Mouse (Mus musculus) neural tube, embryonic 10.5 days (tissue): ENCODE results near the gene Pecam1.
"Not testable (repeated sequence)": the region's sequence is repeated elsewhere in the genome, so short reads cannot be mapped to it uniquely, and the experiment has no call there.

Experiments
- DNase-seq: peaks from one replicate; pipeline ENCODE4 v3.0.0-alpha.2; 2017; ENCODE audit warnings: low spot score; ENCODE audit errors: extremely low spot score

Pecam1 gene

DNA sequence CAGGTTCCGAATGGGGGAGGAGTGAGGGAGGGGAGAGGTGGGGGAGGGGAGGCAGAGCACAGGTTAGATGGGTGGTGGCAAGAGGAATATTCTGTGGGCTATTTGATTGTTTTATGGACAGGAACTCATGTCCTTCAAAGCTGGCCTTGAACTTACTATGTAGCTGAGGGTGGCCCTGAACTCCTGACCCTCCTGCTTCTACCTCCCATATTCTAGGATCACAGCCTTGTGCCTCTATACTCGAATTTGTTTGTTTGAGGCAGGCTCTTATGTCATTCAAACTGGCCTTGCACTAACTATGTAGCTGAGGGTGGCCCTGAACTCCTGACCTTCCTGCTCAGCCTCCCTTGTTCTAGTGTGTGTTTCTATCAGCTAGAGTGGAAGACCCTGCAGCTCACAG is 114.5 kb downstream of the Pecam1 start:
- no peak for DNase-seq

DNA sequence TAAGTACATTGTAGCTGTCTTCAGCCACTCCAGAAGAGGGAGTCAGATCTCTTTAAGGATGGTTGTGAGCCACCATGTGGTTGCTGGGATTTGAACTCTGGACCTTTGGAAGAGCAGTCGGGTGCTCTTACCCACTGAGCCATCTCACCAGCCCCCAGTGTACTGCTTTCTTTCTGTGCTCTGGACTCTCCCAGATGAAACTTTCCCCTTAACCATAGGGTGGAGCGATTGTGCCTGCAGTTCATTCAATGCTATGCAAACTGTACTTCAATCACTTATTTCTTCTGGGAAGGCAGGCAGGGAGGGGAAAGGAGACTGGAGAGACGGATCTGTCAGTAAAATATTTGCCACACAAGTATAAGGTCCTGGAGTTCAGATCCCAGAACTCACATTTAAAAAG is 116.3 kb downstream of the Pecam1 start:
- DNase-seq = not testable (repeated sequence)

DNA sequence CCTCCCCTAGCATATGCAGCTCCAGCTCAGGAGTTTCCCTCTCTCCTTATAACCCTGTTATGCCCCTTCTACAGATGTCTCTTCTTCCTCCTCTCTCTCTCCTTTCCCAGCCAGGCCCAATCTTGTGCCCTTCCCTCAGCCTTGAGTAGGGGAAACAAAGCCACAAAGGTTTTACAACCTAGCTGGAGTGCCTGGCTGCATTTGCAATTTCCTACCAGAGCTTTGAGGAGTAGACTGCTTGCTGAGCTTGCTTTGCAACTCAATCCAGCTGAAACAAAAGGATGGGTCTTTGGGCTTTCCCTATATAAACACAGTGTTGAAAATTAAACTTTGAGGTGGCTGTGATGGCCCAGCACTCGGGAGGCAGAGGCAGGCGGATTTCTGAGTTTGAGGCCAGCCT is 117.0 kb downstream of the Pecam1 start:
- no peak for DNase-seq

DNA sequence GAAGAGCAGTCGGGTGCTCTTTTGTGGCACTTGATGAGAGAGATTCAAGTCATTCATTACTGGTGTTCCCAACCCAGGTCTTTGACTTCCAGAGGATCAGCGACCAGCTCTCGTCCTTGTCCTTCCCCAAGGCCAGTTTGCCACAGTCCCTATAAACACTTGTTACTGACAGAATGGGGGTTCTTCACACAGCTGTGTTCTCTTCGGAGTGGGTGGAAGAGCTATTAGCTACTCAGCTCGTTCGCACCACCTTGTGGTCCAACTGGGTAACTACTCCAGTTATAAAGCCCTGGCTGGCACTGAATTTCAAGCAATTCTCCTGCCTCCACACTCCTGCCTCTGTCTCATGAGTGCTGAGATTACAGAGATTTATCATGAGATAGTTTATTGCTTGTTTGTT is 122.7 kb downstream of the Pecam1 start:
- DNase-seq = peak; percentile 66

DNA sequence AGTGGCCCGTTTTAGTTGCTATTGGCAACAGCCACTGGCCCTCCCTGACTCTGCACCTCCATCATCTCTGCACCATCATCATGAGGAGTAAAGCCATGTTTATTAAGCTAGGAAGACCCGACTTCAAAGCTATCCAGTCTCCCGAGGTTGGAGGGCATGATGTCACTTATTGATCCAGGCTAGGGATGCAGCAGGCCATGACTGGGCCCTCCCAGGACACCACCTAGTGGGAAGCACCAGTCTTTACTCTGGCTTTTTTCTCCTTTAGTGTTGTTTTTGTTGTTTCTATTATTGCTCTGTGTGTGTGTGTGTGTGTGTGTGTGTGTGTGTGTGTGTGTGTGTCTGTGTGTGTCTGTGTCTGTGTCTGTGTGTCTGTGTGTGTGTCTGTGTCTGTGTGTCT is 124.9 kb downstream of the Pecam1 start:
- no peak for DNase-seq

DNA sequence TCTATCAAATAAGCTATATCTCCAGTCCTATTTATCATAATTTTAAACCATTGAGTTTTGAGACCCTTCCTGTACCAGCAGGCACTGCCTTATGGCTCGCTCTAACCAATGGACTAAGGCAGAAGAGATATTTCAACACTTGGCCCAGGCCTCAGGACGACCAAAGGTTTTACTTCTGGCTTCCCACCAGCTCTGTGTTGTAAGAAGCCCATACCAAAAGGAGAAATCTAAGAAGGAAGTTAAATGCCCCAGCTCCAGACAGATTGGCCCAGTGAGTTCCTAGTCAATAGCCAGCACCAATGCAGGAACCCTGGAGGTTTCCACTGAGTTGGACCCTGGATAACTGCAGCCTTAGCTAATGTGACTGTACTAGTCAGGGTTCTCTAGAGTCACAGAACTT is 126.8 kb downstream of the Pecam1 start:
- DNase-seq = no peak

DNA sequence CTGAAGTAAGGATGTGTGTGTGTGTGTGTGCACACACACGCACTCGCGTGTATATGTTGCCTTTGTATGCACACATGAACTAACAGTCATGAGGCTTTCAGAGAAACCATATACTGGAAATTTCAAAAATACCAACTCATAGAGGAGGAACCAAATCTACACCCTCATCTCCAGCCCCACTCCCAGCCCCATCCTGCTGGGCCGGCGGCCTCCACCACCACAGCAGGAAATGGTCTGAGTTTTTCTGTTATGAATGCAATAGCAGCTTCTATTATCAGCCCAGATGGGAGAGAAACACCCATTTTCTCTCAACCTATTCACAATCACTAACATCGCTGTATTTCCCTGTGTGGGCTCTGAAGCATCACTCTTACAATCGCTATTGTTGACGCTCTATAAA is 128.4 kb downstream of the Pecam1 start:
- no peak for DNase-seq

DNA sequence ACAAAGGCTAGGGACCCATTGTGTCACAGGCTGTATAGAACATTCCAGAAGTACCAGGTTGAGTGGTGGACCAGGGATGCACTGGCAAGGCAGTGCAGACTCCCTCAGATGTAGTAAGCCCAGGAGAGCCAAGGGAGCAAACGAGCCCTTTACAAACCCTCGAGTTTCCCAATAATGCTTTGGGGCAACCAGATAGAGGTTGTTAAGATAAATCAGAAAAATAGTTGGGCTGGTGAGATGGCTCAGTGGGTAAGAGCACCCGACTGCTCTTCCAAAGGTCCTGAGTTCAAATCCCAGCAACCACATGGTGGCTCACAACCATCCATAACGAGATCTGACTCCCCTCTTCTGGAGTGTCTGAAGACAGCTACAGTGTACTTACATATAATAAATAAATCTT is 131.7 kb downstream of the Pecam1 start:
- not testable (repeated sequence) for DNase-seq

DNA sequence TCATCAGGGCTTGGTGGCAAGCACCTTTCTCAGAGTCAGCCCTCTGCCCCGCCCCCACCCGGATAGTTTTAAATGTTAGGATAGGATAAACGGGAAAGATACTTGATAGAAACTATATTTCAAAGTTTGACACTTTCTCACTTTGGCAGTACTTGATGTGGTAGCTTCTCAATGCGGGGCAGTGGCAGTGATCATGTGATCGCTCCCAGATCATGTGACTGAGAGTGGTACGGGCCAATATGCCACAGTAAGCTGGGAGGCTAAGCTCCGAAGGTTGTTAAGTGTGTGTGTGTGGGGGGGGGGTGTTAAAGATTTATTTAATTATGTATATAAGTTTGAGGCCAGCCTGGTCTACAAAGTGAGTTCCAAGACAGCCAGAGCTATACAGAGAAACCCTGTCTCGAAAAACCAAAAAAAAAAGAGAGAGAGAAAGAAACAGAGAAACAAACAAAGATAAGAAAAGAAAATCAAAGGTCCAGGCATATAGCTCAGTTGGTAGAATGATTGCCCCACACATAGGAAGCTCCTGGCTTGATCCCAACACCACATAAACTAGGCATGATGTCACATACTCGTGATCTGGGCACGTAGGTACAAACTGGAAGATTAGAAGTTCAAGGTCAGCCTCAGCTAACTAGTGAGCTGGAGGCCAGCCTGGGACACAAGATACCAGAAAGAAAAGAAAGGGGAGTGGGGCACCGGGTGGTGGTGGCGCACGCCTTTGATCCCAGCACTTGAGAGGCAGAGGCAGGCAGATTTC is 132.4 kb downstream of the Pecam1 start:
- no peak for DNase-seq

DNA sequence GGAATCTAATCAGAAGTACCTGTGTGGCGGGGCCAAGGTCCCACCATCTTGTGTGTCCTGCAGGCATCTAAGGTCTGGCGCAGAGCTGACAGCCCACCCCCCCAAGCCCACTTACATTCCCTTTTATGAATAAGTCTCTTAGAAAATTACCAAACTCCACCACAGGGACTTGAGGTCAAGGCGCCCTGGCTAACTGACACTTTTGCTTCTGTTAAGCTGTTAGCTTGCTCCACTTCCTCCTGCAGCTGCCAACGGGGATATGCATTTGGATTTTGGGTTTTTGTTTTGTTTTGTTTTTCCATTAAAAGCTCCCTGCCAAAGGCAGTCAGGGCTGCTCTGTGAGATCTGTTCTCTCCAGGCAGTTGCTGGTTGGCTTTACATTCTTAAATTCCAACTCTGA is 134.9 kb downstream of the Pecam1 start:
- no peak for DNase-seq

DNA sequence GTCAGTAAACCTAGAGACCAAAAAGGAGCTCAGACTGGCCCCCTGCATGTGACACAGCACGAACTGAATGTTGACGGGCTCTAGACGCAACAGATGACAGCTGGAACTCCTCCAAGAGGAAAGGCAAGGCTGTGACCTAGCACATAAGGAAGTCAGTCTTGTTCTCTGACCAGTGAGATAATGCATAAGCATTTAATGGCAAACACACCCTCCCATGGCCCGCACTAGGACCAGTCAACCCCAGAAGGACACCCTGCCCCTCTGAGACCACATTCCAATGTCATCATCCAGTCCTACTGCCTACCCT is 136.1 kb downstream of the Pecam1 start:
- DNase-seq = no peak

DNA sequence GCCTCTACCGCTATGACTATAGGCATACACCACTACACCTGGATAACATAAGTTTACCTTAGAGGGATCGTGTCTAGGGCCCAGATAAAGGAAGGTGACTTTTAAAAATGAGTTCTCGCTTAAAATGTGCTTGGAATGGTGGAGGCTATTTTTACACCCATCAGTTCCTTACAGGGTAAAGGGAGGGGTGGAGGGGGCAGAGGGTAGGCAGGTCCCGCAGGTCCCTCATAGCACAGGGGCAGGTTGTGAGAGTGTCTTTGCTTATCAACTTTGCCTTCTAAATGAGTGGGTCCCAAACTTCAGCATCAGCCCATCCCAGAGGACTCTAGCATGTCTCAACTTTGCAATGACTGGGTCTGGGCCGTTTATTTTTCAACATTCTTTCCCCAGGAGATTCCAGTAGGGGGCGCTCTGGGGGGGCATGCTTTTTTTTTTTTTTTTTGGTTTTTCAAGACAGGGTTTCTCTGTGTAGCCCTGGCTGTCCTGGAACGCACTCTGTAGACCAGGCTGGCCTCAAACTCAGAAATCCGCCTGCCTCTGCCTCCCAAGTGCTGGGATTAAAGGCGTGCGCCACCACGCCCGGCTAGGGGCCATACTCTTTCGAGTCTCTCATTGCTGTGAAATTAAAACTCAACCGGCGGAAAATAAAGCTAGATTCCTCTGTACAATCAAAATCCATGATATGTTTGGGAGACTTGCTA is 136.6 kb downstream of the Pecam1 start:
- no peak for DNase-seq

DNA sequence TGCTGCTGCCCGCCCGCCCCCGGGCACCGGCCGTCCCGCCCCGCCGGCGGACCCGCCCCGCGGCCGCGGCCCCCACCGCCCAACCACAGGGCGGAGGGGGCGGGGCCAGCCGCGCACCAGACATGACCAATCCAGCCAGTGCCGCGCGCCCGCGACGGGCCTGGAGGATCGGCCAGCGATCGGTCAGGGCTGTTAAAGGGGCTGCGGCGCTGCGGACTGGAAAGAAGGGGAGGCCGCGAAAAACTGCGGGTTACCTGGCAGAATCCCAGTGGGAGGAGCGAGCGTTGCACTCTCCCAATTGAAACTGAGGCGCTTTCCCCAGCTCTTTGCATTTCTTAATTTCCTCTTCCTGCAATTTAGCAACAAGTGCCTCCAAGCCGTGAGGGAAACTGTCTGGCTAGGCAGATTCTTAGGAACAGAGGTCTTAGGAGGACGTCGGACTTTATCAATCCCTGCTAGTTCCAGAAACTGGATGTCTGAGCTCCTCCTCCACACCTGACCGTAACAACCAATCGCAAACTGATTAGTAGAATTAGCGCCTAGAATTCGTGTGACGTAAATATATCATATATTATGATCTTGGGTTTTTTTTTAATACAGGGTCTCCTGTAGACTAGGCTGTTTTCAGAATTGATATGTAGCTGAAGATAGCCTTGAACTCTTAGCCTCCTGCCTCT is 137.3 kb downstream of the Pecam1 start, which contains the start of gene Tex2:
Gene Tex2, minus strand, starts transcription at position 463 of the 677 bp plus-strand sequence.
- peak; percentile 94 for DNase-seq

DNA sequence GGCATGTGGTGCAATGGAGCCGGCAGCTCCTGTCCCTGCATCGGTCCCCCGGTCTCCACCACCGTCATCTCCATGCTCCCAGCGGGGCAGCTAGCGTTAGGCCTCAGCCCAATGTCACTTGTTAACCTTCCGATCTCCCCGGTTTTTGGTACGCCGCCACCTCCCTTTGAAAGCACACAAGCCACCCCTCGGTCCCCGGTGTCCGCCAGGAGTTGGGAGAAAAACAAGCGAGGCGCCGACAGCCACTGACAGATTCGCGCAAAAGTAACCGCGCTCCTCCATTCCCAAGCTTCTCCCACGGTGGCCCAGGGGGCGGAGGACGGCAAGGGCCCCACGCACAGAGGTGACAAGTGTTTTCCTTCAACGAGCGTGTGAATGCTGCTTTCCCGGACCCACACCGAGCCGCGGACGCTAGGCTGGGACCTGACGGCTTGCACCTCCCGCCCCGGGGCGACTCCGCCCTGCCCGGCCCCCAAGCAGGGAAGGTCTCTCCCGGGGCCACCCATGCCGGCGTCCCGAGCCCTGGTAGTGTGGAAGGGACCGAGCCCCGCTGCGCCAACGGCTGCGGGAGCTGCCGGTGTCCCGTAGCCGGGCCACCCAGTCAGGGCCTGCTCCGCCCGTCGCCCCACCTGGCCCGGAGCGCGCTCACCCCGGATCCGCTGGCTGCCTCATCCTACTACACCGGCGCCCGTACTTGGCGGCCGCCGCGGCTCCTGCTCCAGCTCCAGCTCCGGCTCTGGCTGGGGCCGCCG is 138.0 kb downstream of the Pecam1 start:
- DNase-seq = no peak

DNA sequence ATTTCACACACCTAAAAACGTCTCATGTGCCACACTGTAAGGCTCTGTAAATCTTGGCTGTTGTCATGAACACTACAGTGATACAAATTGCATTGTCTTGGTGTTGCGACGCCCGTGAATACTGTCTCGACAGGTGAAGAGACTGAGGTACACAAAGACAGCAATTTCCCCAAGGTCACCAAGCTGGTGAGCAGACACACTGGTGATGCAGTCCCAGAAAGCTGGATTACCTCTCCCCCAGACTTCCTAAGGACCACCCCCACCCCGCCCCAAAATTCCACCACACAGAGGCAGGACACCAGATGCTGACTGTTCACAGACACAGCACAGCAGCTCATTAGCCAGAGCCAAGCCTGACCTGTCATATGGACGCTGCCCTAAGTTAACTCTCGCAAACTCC is 140.7 kb downstream of the Pecam1 start:
- DNase-seq = no peak

DNA sequence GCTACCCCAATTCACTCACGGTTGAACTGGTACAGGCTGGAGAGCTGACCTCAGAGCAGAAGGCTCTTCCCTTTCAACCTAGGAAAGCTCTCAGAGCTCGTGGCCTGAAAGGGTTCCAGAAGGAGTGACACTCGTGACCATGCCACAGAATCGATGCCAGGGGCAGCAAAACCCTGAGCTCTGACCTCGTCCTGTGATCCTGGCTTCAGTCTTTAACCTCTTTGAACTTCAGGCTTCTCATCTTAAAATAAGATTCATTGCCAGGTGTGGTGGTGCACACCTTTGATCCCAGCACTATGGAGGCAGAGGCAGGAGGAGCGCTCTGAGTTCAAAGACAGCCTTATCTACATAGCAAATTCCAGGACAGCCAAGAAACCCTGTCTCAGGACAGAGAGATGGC is 143.1 kb downstream of the Pecam1 start:
- DNase-seq = no peak

DNA sequence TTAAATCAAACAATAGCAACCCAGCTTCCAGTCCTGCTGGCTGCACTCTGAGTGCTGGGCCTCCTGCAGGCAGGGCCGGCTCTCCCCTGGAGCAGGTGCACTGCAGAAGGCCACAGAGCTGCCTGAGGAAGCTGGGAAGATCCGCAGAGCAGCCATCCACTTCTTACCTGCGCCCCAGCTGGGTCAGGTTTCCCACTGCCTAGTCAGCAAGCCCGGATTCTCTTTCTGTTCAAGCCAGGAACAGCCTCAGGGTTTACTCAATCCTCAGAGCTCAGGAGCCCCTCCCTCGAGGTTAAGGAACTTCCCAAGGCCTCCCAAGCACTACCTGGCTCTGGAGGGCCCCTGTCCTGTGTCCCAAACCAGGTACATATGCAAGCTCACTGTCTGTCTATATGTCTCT is 144.4 kb downstream of the Pecam1 start:
- no peak for DNase-seq
